Mouse (Mus musculus): Measurements from ENCODE around the gene Gpr107.
A peak's percentile ranks its signal among the peaks of the same experiment; 100 is the strongest.

Gpr107 gene

GRCm38 (mm10) chr2:31245491-31246141, 93.5 kb downstream of the Gpr107 start, which contains the start of gene Ncs1:
Gene Ncs1, plus strand, starts transcription at chr2:31245823.
- DNase-seq (ENCODE audit: low read depth, low spot score), result peak; percentile 74

GRCm38 (mm10) chr2:31246251-31246971, 94.3 kb downstream of the Gpr107 start:
- DNase-seq (ENCODE audit: low read depth, low spot score), result peak; percentile 44

- DNase-seq (ENCODE audit: low read depth, low spot score), result no peak
Observed at GRCm38 (mm10) chr2:31248856-31249255, 96.7 kb downstream of the Gpr107 start.

- DNase-seq (ENCODE audit: low read depth, low spot score), result no peak
Observed at GRCm38 (mm10) chr2:31252167-31252566, 100.1 kb downstream of the Gpr107 start.

- DNase-seq (ENCODE audit: low read depth, low spot score), result no peak
Observed at GRCm38 (mm10) chr2:31253463-31253862, 101.3 kb downstream of the Gpr107 start.

- DNase-seq (ENCODE audit: low read depth, low spot score), result no peak
Observed at GRCm38 (mm10) chr2:31254806-31255205, 102.7 kb downstream of the Gpr107 start.

- peak; percentile 98 for DNase-seq (ENCODE audit: low read depth, low spot score)
Observed at GRCm38 (mm10) chr2:31255952-31256938, 104.1 kb downstream of the Gpr107 start.

GRCm38 (mm10) chr2:31257096-31257495, 105.0 kb downstream of the Gpr107 start:
- no peak for DNase-seq (ENCODE audit: low read depth, low spot score)

- DNase-seq (ENCODE audit: low read depth, low spot score), result peak; percentile 83
Observed at GRCm38 (mm10) chr2:31258609-31259366, 106.7 kb downstream of the Gpr107 start.

GRCm38 (mm10) chr2:31259367-31259920, 107.3 kb downstream of the Gpr107 start:
- DNase-seq (ENCODE audit: low read depth, low spot score), result no peak

- DNase-seq (ENCODE audit: low read depth, low spot score), result no peak
Observed at GRCm38 (mm10) chr2:31260549-31260948, 108.4 kb downstream of the Gpr107 start.

GRCm38 (mm10) chr2:31263039-31263461, 110.9 kb downstream of the Gpr107 start:
- no peak for DNase-seq (ENCODE audit: low read depth, low spot score)

GRCm38 (mm10) chr2:31263746-31264378, 111.7 kb downstream of the Gpr107 start:
- DNase-seq (ENCODE audit: low read depth, low spot score), result no peak

- DNase-seq (ENCODE audit: low read depth, low spot score), result no peak
Observed at GRCm38 (mm10) chr2:31267447-31267846, 115.3 kb downstream of the Gpr107 start.

Measured in CD4-positive, CD25-positive, alpha-beta regulatory T cell, adult 2 months (primary cell).